Mouse (Mus musculus): ENCODE measurements around the gene Ttc5. TPM values are rescaled to one million over a fixed set of nuclear protein-coding genes. Genes with fewer than 3 reads are reported as not detected.

Ttc5 gene
- polyA plus RNA-seq, 1 experiment = 59.4 TPM

- Histone ChIP-seq H3K4me3 (ENCODE audit: insufficient read depth, low read length) (no peak overlapping the region), H3K27ac (ENCODE audit: insufficient read depth, low read length) (no peak overlapping the region), H3K4me1 (ENCODE audit: control insufficient read depth, insufficient read depth, low read length) (no peaks in the 10 kb centered on the region)
- TF ChIP-seq CTCF (IDR thresholded peaks at IDR 0.05; ENCODE audit: extremely low read depth, insufficient read depth, low read length) (no peak), POLR2A (IDR thresholded peaks at IDR 0.05; ENCODE audit: extremely low read depth, insufficient read depth, low read length) (no peak)
Observed at GRCm38 (mm10) chr14:50804683-50805082, 19.4 kb upstream of the Ttc5 start.

GRCm38 (mm10) chr14:50802843-50803562, 17.7 kb upstream of the Ttc5 start:
- Histone ChIP-seq H3K4me3 (ENCODE audit: insufficient read depth, low read length) (no peak overlapping the region), H3K4me1 (ENCODE audit: control insufficient read depth, insufficient read depth, low read length) (no peaks in the 10 kb centered on the region), H3K27ac (ENCODE audit: insufficient read depth, low read length) (no peak overlapping the region)
- TF ChIP-seq POLR2A (IDR thresholded peaks at IDR 0.05; ENCODE audit: extremely low read depth, insufficient read depth, low read length) (no peak), CTCF (IDR thresholded peaks at IDR 0.05; ENCODE audit: extremely low read depth, insufficient read depth, low read length) (peak; percentile 20; the same call in 1 of the 2 replicates)

GRCm38 (mm10) chr14:50802441-50802840, 17.1 kb upstream of the Ttc5 start:
- Histone ChIP-seq H3K4me3 (ENCODE audit: insufficient read depth, low read length) (no peak overlapping the region), H3K27ac (ENCODE audit: insufficient read depth, low read length) (no peak overlapping the region), H3K4me1 (ENCODE audit: control insufficient read depth, insufficient read depth, low read length) (no peaks in the 10 kb centered on the region)
- TF ChIP-seq POLR2A (IDR thresholded peaks at IDR 0.05; ENCODE audit: extremely low read depth, insufficient read depth, low read length) = no peak
- TF ChIP-seq CTCF (IDR thresholded peaks at IDR 0.05; ENCODE audit: extremely low read depth, insufficient read depth, low read length) = no peak

- Histone ChIP-seq H3K4me3 (ENCODE audit: insufficient read depth, low read length) (no peak overlapping the region), H3K4me1 (ENCODE audit: control insufficient read depth, insufficient read depth, low read length) (no peaks in the 10 kb centered on the region), H3K27ac (ENCODE audit: insufficient read depth, low read length) (no peak overlapping the region)
- TF ChIP-seq CTCF (IDR thresholded peaks at IDR 0.05; ENCODE audit: extremely low read depth, insufficient read depth, low read length) (peak; percentile 22; the same call in 1 of the 2 replicates), POLR2A (IDR thresholded peaks at IDR 0.05; ENCODE audit: extremely low read depth, insufficient read depth, low read length) (no peak)
Observed at GRCm38 (mm10) chr14:50799502-50800259, 14.4 kb upstream of the Ttc5 start.

GRCm38 (mm10) chr14:50798512-50798911, 13.2 kb upstream of the Ttc5 start:
- Histone ChIP-seq H3K4me3 (ENCODE audit: insufficient read depth, low read length) (no peak overlapping the region), H3K27ac (ENCODE audit: insufficient read depth, low read length) (no peak overlapping the region), H3K4me1 (ENCODE audit: control insufficient read depth, insufficient read depth, low read length) (no peaks in the 10 kb centered on the region)
- no peak for TF ChIP-seq POLR2A (IDR thresholded peaks at IDR 0.05; ENCODE audit: extremely low read depth, insufficient read depth, low read length)
- TF ChIP-seq CTCF (IDR thresholded peaks at IDR 0.05; ENCODE audit: extremely low read depth, insufficient read depth, low read length) = no peak

- Histone ChIP-seq H3K4me3 (ENCODE audit: insufficient read depth, low read length) (no peak overlapping the region), H3K4me1 (ENCODE audit: control insufficient read depth, insufficient read depth, low read length) (no peaks in the 10 kb centered on the region), H3K27ac (ENCODE audit: insufficient read depth, low read length) (no peak overlapping the region)
- TF ChIP-seq CTCF (IDR thresholded peaks at IDR 0.05; ENCODE audit: extremely low read depth, insufficient read depth, low read length) = no peak
Observed at GRCm38 (mm10) chr14:50796464-50796863, 11.1 kb upstream of the Ttc5 start.

- H3K4me1 ChIP-seq (ENCODE audit: control insufficient read depth, insufficient read depth, low read length) = no peaks in the 10 kb centered on the region
- TF ChIP-seq POLR2A (IDR thresholded peaks at IDR 0.05; ENCODE audit: extremely low read depth, insufficient read depth, low read length) = no peak
- no peak for TF ChIP-seq CTCF (IDR thresholded peaks at IDR 0.05; ENCODE audit: extremely low read depth, insufficient read depth, low read length)
- H3K27ac ChIP-seq (ENCODE audit: insufficient read depth, low read length) = no peak overlapping the region
- H3K4me3 ChIP-seq (ENCODE audit: insufficient read depth, low read length) = no peak overlapping the region
Observed at GRCm38 (mm10) chr14:50795965-50796364, 10.6 kb upstream of the Ttc5 start.

- Histone ChIP-seq H3K4me1 (ENCODE audit: control insufficient read depth, insufficient read depth, low read length) (no peaks in the 10 kb centered on the region), H3K27ac (ENCODE audit: insufficient read depth, low read length) (no peak overlapping the region), H3K4me3 (ENCODE audit: insufficient read depth, low read length) (no peak overlapping the region)
- TF ChIP-seq POLR2A (IDR thresholded peaks at IDR 0.05; ENCODE audit: extremely low read depth, insufficient read depth, low read length) (no peak), CTCF (IDR thresholded peaks at IDR 0.05; ENCODE audit: extremely low read depth, insufficient read depth, low read length) (no peak)
Observed at GRCm38 (mm10) chr14:50795261-50795935, 10.1 kb upstream of the Ttc5 start.

GRCm38 (mm10) chr14:50788157-50788556, 2.8 kb upstream of the Ttc5 start:
- Histone ChIP-seq H3K27ac (ENCODE audit: insufficient read depth, low read length) (no peak overlapping the region), H3K4me1 (ENCODE audit: control insufficient read depth, insufficient read depth, low read length) (no peaks in the 10 kb centered on the region; the same call in 1 of the 2 replicates), H3K4me3 (ENCODE audit: insufficient read depth, low read length) (no peak overlapping the region)
- no peak for TF ChIP-seq CTCF (IDR thresholded peaks at IDR 0.05; ENCODE audit: extremely low read depth, insufficient read depth, low read length)
- no peak for TF ChIP-seq POLR2A (IDR thresholded peaks at IDR 0.05; ENCODE audit: extremely low read depth, insufficient read depth, low read length)

All from cortical plate, adult 2 months (tissue).